Mouse (Mus musculus): ENCODE data around the gene Dph2.
A peak's percentile ranks its signal among the peaks of the same experiment; 100 is the strongest.

Dph2 gene

DNA sequence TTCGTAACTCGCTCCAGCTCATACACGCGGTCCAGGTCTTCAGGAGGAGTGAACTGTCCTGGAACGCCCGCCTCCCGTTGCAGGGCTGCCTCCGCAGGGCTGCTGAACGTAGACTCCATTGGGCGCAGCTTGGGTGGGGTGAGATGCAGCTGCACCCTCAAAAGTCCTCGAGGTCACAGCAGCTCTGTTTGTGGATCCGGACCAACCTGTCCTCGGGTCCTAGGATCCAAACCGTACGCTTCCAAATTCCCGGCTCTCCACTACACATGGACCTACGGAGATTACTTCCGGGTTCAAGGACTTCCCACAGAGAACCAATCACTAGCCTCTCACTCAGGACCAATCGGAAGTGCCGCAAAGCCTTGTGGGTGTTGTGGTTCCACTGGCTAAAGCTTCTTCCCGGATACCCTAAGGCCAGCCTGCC lies at the start of gene Dph2:
TSS of gene Dph2 (minus strand) at position 295 of the 424 bp plus-strand sequence.
- peak; percentile 87 to 93 for DNase-seq

DNA sequence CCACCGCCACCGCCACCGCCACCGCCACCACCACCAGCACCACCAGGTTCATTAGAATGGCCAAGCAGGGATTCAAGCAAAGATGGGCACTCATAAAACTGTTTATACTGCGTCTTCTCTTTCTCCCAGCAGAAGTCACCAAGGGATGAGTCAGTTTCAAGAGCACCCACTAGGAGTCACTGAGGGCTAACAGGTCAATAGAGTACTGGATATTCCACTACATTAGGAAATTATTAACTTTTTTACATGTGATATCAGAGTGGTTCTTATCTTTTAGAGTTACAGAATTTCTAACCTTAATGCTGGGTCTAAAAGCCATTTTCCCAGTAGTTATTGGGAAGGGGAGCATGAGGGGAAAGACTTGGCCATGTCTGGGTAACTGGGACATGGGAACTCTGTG lies 45.1 kb upstream of the Dph2 start:
- no peak for DNase-seq

- DNase-seq: no peak
Measured at GRCm38 (mm10) chr4:117934081-117934480, 42.2 kb upstream of the Dph2 start.

DNA sequence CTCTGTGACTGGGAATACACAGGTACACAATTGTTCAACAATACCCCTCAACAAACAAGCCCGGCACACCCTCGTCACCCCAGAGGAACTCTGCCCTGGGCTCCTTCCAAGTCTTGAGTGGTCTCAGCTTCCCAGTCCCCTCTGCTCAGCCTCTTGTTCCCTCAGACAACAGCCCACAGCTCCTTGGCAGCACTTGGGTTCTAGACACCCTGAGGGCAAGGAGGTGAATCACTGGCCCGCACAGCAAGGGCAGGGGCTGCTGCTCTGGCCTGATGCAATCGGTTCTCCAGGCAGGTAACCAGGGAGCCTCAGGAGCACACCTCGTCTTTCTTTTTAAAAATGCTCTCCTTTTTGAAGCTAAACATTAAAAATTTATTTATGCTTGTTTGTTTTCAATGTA lies 41.4 kb upstream of the Dph2 start:
- no peak for DNase-seq

GRCm38 (mm10) chr4:117929391-117929881 lies 37.6 kb upstream of the Dph2 start, which contains the start of gene Artn:
Gene Artn, minus strand, starts transcription at chr4:117929763.
- peak; percentile 70 to 86 for DNase-seq

DNA sequence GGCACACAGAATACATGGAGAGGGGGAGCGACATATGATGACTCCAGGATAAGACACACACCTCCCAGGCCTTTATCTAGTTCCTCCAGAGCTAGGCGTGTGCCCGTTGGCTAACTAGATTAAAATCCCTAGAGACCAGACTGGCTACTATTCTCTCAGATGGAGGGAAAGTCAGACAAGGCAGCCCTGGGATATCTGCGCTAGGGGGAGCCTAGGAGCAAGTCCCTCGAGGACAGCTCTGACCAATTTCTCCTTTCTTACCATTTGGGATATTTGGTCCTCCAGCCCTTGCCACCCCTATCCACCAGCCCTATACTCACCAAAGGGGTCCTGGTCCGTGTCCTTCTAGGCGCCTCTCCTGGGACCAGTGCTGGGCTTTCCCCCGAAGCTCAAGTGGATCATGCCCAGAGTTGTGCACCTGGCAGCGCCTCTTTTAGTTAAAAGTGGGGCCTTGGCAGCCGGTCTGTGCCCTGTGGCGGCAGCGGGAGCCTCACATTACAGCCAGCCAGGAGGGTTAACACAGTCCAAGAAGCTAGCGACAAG lies 36.9 kb upstream of the Dph2 start:
- peak; percentile 68 to 78 for DNase-seq

- peak in 1 of 2 experiments; percentile 43 for DNase-seq
Measured at GRCm38 (mm10) chr4:117928234-117928633, 36.4 kb upstream of the Dph2 start.

DNA sequence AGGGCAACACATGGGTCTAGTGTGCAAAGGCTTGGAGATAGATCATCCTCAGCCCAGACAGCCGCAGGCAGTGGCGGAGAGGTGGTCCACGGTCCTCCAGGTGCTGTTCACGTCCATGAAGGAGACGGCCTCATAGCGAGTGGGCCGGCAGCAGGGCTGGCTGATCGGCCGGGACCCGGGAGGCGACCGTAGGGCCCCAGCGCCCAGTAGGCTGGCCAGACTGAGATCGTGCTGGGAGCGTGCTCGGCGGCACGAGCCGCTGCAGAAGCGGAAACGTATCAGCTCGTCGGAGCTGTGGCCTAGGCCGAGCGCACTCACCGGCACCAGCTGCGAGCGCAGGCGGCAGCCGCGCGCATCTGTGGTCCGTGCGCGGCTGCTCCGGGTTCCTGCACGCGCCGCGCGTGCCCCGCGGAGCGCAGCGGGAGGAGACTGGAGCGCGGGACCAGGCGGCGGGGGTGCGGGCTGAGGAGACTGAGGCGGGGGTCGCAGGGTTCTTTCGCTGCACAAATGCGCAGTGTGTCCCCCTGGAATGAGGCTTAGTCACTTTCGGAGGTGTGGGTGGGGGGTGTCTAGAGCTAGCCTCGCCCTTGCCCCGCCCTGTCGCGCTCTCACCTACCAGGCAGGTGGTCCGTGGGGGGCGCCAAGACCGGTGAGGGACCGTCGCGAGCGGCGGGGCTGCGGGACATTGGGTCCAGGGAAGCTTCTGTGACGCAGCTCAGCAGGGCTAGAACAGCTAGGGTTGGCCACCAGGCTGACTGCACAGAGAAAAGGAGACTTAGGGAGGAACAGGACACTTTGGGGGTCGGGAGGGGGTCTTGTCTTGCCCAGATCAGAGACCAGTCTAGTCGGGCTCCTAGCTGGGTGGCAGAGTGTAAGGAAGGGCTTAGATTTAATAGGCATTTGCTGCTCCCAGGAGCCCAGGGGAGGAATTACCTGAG lies 35.0 kb upstream of the Dph2 start:
- DNase-seq: no peak

- DNase-seq: no peak
Measured at GRCm38 (mm10) chr4:117924916-117925315, 33.1 kb upstream of the Dph2 start.

GRCm38 (mm10) chr4:117923450-117923849 lies 31.6 kb upstream of the Dph2 start:
- no peak for DNase-seq

DNA sequence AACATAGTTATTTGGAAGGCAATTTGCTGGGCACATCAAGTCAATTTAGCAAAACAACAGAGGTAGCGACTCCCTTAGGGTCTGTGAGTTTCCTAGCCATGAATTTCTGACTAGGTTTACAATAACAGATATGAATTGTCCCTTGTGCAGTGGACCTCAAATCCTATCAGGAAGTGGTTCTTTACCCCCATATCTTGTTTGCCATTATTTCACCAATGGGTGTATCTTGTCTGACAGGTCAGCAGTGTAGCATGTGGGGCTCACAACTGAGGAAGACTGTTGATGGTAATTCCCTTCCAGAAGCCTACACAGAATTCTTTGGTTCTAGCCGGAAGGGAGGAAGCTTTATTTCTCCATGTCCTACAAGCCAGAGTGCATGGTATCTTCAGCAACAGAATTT lies 29.5 kb upstream of the Dph2 start:
- DNase-seq: no peak

GRCm38 (mm10) chr4:117918762-117919161 lies 26.9 kb upstream of the Dph2 start:
- DNase-seq: no peak

DNA sequence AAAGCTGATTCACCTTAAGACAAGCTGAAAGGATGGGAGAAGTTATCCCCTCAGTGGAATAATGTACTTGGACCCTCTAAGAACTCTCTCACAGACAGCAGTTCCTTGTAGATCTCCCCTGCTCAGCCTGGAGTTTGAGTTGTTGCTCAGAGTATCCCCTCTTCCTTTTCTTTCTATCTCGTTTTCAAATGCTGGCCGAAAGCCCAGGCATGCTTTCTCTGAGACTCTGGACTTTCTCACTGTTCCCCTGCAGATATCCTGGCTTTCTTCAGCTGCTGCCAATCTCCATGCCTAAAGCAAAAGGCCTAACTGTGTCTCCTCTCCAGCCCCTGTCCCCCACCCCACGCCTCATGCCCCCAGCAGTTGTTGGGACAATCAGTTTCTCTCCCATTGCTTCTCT lies 26.4 kb upstream of the Dph2 start:
- peak in 1 of 2 experiments; percentile 54 for DNase-seq

DNA sequence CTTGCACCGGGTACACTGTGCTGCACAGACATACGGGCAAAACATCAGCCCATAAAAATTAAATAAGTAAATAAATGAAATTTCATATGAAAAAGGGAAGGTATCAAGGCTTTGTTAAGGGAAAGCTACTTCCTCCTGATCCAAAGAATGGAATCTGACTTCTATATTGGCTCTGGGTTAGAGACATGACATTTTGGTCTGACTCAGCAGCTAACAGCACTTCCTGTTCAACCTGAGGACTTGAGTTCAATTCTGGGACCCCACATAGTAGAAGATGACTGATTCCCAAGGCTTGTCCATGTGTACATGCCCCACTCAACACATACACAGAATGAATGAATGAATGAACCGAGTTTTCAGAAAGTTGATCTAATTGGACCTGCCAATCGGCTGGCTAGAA lies 26.0 kb upstream of the Dph2 start:
- no peak for DNase-seq

- no peak for DNase-seq
Measured at GRCm38 (mm10) chr4:117917402-117917801, 25.6 kb upstream of the Dph2 start.

GRCm38 (mm10) chr4:117916386-117916785 lies 24.6 kb upstream of the Dph2 start:
- DNase-seq: no peak

DNA sequence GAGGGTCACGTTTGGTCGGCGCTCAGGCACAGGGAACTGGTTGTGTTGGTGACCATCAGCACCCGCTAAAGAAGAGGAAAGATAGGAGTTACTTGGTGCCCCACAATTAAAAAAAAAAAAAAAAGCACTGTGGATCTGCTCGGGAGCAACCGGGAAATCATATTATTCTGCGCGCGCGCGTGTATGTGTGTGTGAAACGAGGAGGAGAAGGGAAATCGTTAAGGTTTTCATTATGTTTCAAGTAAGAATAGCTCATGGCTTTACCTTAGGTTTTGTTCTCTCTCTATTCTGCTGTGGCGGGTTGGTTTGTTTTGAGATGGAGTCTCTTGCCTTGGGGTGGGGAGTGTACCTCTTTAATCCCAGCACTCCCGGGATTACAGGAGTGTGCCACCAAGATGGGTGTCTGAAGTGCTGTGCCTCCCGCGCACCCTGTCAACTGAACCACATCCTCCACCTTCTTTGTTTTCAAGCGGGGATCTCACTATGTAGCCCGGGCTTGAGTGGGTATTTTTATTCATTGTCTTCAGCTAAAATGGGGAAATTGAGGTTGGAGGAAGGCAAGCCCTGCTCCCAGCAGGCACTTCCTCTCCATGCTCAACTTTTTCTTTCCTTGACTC lies 23.8 kb upstream of the Dph2 start:
- DNase-seq: peak in 1 of 2 experiments; percentile 9

DNA sequence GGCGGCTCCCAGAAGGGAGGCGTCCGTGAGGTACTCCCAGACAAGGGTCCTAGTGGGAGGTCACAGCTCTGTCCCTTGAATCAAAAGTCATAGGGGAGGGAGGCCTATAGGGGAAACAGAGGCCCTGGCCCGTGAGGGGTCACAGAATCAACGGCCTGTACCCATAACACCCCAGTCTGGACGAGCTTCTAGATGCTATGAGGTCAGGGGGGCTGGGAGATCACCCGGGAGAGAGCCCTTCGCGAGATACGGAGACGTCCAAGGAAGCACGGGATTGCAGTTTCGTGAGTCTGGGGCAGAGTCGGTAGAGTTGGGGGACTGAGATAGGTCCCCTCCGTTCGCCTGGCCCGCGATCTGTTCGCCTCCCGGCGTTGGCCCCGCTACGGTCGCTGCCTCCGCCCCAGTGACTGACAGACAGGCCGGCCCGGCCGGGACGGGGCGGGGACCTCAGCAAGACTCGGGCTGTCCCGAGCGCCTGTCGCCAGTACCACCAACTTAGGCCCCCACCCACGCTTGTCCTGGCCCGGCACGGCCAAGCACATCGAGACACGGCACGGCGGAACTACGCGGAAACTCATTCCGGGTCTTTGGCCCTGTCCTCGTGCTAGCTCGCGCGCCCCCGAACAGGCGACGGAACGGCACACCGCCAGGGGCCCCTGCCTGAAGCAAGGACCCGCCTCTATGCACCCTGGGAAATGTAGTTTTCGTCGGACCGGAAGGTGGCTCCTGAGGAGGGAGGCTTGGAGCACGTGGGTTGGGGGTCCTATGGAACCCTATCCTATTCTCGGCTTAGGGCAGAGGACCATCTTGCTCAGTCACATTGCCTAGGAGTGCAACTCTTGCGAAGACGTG lies 23.0 kb upstream of the Dph2 start, which contains the start of gene Ipo13:
TSS of gene Ipo13 (minus strand) at position 409 of the 852 bp plus-strand sequence.
- DNase-seq: peak; percentile 90 to 94

- DNase-seq: no peak
Measured at GRCm38 (mm10) chr4:117914031-117914430, 22.2 kb upstream of the Dph2 start.

GRCm38 (mm10) chr4:117913421-117913820 lies 21.6 kb upstream of the Dph2 start:
- peak; percentile 82 for DNase-seq

DNA sequence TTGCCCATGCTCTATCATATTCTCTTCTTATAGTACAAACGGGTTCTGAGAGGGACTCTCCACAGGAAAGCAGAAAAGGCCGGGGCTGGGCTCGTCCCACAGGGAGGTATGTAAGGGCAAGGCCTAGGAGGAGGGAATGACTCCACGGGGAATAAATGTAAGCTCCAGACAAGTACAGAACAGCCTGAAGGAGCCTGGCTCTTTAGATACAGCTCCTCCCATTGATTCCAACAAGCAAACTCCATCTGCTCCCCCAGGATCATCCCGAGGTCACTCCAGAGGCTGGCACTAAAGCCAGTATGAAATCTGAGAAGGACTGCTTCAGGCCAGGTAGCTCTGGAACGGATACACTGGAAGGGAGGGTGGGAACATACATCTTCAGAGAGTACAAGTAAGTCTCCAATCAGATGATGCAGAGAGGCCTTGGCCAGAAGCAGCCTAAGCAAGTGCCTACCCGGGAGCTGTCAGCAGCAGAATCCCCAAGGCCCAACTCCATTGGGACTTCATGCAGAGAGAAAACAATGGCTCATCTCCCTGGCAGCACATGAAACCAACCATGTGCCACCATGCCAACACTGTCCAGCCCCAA lies 20.9 kb upstream of the Dph2 start:
- DNase-seq: no peak

GRCm38 (mm10) chr4:117912131-117912561 lies 20.3 kb upstream of the Dph2 start:
- no peak for DNase-seq
